Mouse (Mus musculus) embryonic facial prominence, embryonic 12.5 days (tissue): ENCODE measurements at regions not wholly inside any gene's neighbourhood (a gene's known extent, or its start where the extent isn't known, plus 50 kb on each side); places are given as distances from the start of the nearest gene placed in this dataset.

ENCODE experiments used
- ATAC-seq: fragments of 200-750 bp; cut with Nextera tagmentation; 2 replicates; pipeline ENCODE4 v1.8.0; 2017; ENCODE audit not compliant: insufficient number of reproducible peaks, insufficient read depth, low FRiP score, low TSS enrichment
- H3K27ac ChIP-seq: fragments of 300-500 bp; sonication (generic); 2 replicates; pipeline ENCODE4 v1.5.1; 2016; ENCODE audit warnings: mild to moderate bottlenecking
- H3K27me3 ChIP-seq: fragments of 300-500 bp; sonication (generic); 2 replicates; pipeline ENCODE4 v1.6.1; 2016; ENCODE audit warnings: mild to moderate bottlenecking, moderate library complexity
- H3K36me3 ChIP-seq: fragments of 300-500 bp; sonication (generic); 2 replicates; pipeline ENCODE4 v1.6.1; 2016; ENCODE audit warnings: mild to moderate bottlenecking
- H3K4me1 ChIP-seq: fragments of 300-500 bp; sonication (generic); 2 replicates; pipeline ENCODE4 v1.6.1; 2016
- H3K4me2 ChIP-seq: fragments of 300-500 bp; sonication (generic); replicated peaks from 2 replicates; pipeline ENCODE4 v1.6.1; 2016; ENCODE audit warnings: mild to moderate bottlenecking, moderate library complexity
- H3K4me3 ChIP-seq: fragments of 300-500 bp; sonication (generic); 2 replicates; pipeline ENCODE4 v1.5.1; 2016; ENCODE audit warnings: mild to moderate bottlenecking
- H3K9ac ChIP-seq: fragments of 300-500 bp; sonication (generic); 2 replicates; pipeline ENCODE4 v1.6.1; 2016; ENCODE audit warnings: mild to moderate bottlenecking, moderate library complexity
- H3K9me3 ChIP-seq: fragments of 300-500 bp; sonication (generic); 2 replicates; pipeline ENCODE4 v1.6.1; 2016; ENCODE audit warnings: mild to moderate bottlenecking, moderate library complexity
- WGBS: fragments of 180-500 bp; shearing (Covaris S2); methylation state at CpG from one replicate; pipeline ENCODE4 v1.1.7; 2016; 5-methylcytosine and 5-hydroxymethylcytosine counted together

- no peak overlapping the region for H3K4me2 ChIP-seq
- 73% methylated on average over 2 of the region's 2 CpGs for WGBS
- H3K4me1 ChIP-seq: no peaks in the 10 kb centered on the region
- no peaks in the 10 kb centered on the region for H3K36me3 ChIP-seq
- H3K27ac ChIP-seq: no peak overlapping the region
- H3K27me3 ChIP-seq: no peaks in the 10 kb centered on the region
- H3K9me3 ChIP-seq: no peaks in the 10 kb centered on the region
- ATAC-seq: no peak
- no peak overlapping the region for H3K9ac ChIP-seq
- no peak overlapping the region for H3K4me3 ChIP-seq
These were observed 194.1 kb upstream of the Kdm8 start for GRCm38 (mm10) chr7:125250385-125250784.

- no peaks in the 10 kb centered on the region for H3K9me3 ChIP-seq
- H3K36me3 ChIP-seq: no peaks in the 10 kb centered on the region
- H3K9ac ChIP-seq: no peak overlapping the region
- ATAC-seq: no peak
- H3K4me3 ChIP-seq: no peak overlapping the region
- no peaks in the 10 kb centered on the region for H3K4me1 ChIP-seq
- H3K27ac ChIP-seq: no peak overlapping the region
- 61% methylated on average over 6 of the region's 6 CpGs for WGBS
- H3K4me2 ChIP-seq: no peak overlapping the region
- H3K27me3 ChIP-seq: no peaks in the 10 kb centered on the region
These were observed 193.4 kb upstream of the Kdm8 start for GRCm38 (mm10) chr7:125250970-125251585.

GRCm38 (mm10) chr7:125254302-125254701, 190.2 kb upstream of the Kdm8 start:
- WGBS: 20% methylated on average over 4 of the region's 4 CpGs
- Histone ChIP-seq H3K4me3 (no peak overlapping the region), H3K27me3 (no peaks in the 10 kb centered on the region), H3K36me3 (no peaks in the 10 kb centered on the region), H3K9me3 (no peaks in the 10 kb centered on the region), H3K27ac (no peak overlapping the region), H3K9ac (no peak overlapping the region), H3K4me2 (no peak overlapping the region), H3K4me1 (no peaks in the 10 kb centered on the region)
- no peak for ATAC-seq

- Histone ChIP-seq H3K9me3 (no peaks in the 10 kb centered on the region), H3K27me3 (no peaks in the 10 kb centered on the region), H3K4me3 (no peak overlapping the region), H3K4me1 (peaks cover 4% of the 10 kb centered on the region; the same call in 1 of the 2 replicates), H3K36me3 (no peaks in the 10 kb centered on the region), H3K9ac (no peak overlapping the region), H3K4me2 (no peak overlapping the region), H3K27ac (no peak overlapping the region)
- ATAC-seq: no peak
These were observed 185.5 kb upstream of the Kdm8 start for GRCm38 (mm10) chr7:125259016-125259415.

- peaks cover 4% of the 10 kb centered on the region; the same call in 1 of the 2 replicates for H3K4me1 ChIP-seq
- no peak overlapping the region for H3K4me3 ChIP-seq
- ATAC-seq: no peak
- H3K36me3 ChIP-seq: no peaks in the 10 kb centered on the region
- no peak overlapping the region for H3K27ac ChIP-seq
- no peaks in the 10 kb centered on the region for H3K27me3 ChIP-seq
- no peak overlapping the region for H3K4me2 ChIP-seq
- H3K9me3 ChIP-seq: no peaks in the 10 kb centered on the region
- H3K9ac ChIP-seq: no peak overlapping the region
- 82% methylated on average over 2 of the region's 2 CpGs for WGBS
These were observed 182.3 kb upstream of the Kdm8 start for GRCm38 (mm10) chr7:125262133-125262532.

- H3K27ac ChIP-seq: no peak overlapping the region
- no peaks in the 10 kb centered on the region for H3K27me3 ChIP-seq
- WGBS: 45% methylated on average over 12 of the region's 12 CpGs
- no peak overlapping the region for H3K4me2 ChIP-seq
- peak; percentile 88 for ATAC-seq
- H3K4me3 ChIP-seq: no peak overlapping the region
- peaks cover 4% of the 10 kb centered on the region; the same call in 1 of the 2 replicates for H3K4me1 ChIP-seq
- H3K9me3 ChIP-seq: no peaks in the 10 kb centered on the region
- H3K36me3 ChIP-seq: no peaks in the 10 kb centered on the region
- no peak overlapping the region for H3K9ac ChIP-seq
These were observed 181.7 kb upstream of the Kdm8 start for GRCm38 (mm10) chr7:125262672-125263365.

- WGBS: 54% methylated on average over 2 of the region's 2 CpGs
- no peak overlapping the region for H3K4me3 ChIP-seq
- no peaks in the 10 kb centered on the region for H3K9me3 ChIP-seq
- H3K4me2 ChIP-seq: no peak overlapping the region
- H3K27ac ChIP-seq: no peak overlapping the region
- no peak overlapping the region for H3K9ac ChIP-seq
- ATAC-seq: no peak
- H3K4me1 ChIP-seq: peaks cover 4% of the 10 kb centered on the region; the same call in 1 of the 2 replicates
- no peaks in the 10 kb centered on the region for H3K36me3 ChIP-seq
- no peaks in the 10 kb centered on the region for H3K27me3 ChIP-seq
These were observed 180.7 kb upstream of the Kdm8 start for GRCm38 (mm10) chr7:125263756-125264155.

- no peaks in the 10 kb centered on the region for H3K9me3 ChIP-seq
- no peak overlapping the region for H3K27ac ChIP-seq
- no peak overlapping the region for H3K9ac ChIP-seq
- no peaks in the 10 kb centered on the region for H3K4me1 ChIP-seq
- H3K4me3 ChIP-seq: no peak overlapping the region
- no peaks in the 10 kb centered on the region for H3K36me3 ChIP-seq
- 0 out of 2 replicates have a peak, but pooled peaks have one; percentile 35 for ATAC-seq
- H3K4me2 ChIP-seq: no peak overlapping the region
- H3K27me3 ChIP-seq: no peaks in the 10 kb centered on the region
- WGBS: 17% methylated on average over 3 of the region's 3 CpGs
These were observed 173.8 kb upstream of the Kdm8 start for GRCm38 (mm10) chr7:125270711-125271110.

- Histone ChIP-seq H3K9ac (no peak overlapping the region), H3K4me1 (no peaks in the 10 kb centered on the region), H3K4me3 (no peak overlapping the region), H3K36me3 (no peaks in the 10 kb centered on the region), H3K9me3 (no peaks in the 10 kb centered on the region), H3K4me2 (no peak overlapping the region), H3K27me3 (no peaks in the 10 kb centered on the region), H3K27ac (no peak overlapping the region)
- 65% methylated on average over 4 of the region's 4 CpGs for WGBS
- ATAC-seq: no peak
These were observed 173.1 kb upstream of the Kdm8 start for GRCm38 (mm10) chr7:125271356-125271755.

- Histone ChIP-seq H3K27ac (no peak overlapping the region), H3K36me3 (no peaks in the 10 kb centered on the region), H3K9me3 (no peaks in the 10 kb centered on the region), H3K4me1 (no peaks in the 10 kb centered on the region), H3K27me3 (no peaks in the 10 kb centered on the region), H3K9ac (no peak overlapping the region), H3K4me2 (no peak overlapping the region), H3K4me3 (no peak overlapping the region)
- ATAC-seq: no peak
- WGBS: 73% methylated on average over 3 of the region's 3 CpGs
These were observed 163.1 kb upstream of the Kdm8 start for GRCm38 (mm10) chr7:125281371-125281770.

- H3K9ac ChIP-seq: no peak overlapping the region
- no peaks in the 10 kb centered on the region for H3K27me3 ChIP-seq
- no peaks in the 10 kb centered on the region for H3K36me3 ChIP-seq
- H3K9me3 ChIP-seq: no peaks in the 10 kb centered on the region
- ATAC-seq: no peak
- H3K4me2 ChIP-seq: no peak overlapping the region
- no peak overlapping the region for H3K4me3 ChIP-seq
- no peaks in the 10 kb centered on the region for H3K4me1 ChIP-seq
- no peak overlapping the region for H3K27ac ChIP-seq
- 69% methylated on average over 2 of the region's 2 CpGs for WGBS
These were observed 149.2 kb upstream of the Kdm8 start for GRCm38 (mm10) chr7:125295226-125295625.

- Histone ChIP-seq H3K9ac (no peak overlapping the region), H3K9me3 (no peaks in the 10 kb centered on the region), H3K27me3 (no peaks in the 10 kb centered on the region), H3K27ac (no peak overlapping the region), H3K36me3 (no peaks in the 10 kb centered on the region), H3K4me1 (no peaks in the 10 kb centered on the region), H3K4me3 (no peak overlapping the region), H3K4me2 (no peak overlapping the region)
- no peak for ATAC-seq
- WGBS: 67% methylated on average over 3 of the region's 3 CpGs
These were observed 136.0 kb upstream of the Kdm8 start for GRCm38 (mm10) chr7:125308433-125308832.
